Mouse (Mus musculus) midbrain, postnatal 0 days (tissue): ENCODE measurements around the gene Hsd11b2. TPM values are rescaled to one million over a fixed set of nuclear protein-coding genes. Genes with fewer than 3 reads are reported as not detected.

Experiments
- ATAC-seq: fragments of 200-750 bp; cut with Nextera tagmentation; 2 replicates; pipeline ENCODE4 v1.8.0; 2017; ENCODE audit warnings: moderate number of reproducible peaks, mild to moderate bottlenecking, moderate TSS enrichment, moderate library complexity; ENCODE audit not compliant: low FRiP score
- DNase-seq: peaks from one replicate; pipeline ENCODE4 v3.0.0-alpha.2; 2015; ENCODE audit warnings: low spot score
- H3K27ac ChIP-seq: fragments of 300-500 bp; sonication (generic); 2 replicates; pipeline ENCODE4 v1.5.1; 2014; ENCODE audit warnings: low read depth, mild to moderate bottlenecking, low read length, mixed read lengths
- H3K27me3 ChIP-seq: fragments of 300-500 bp; sonication (generic); 2 replicates; pipeline ENCODE4 v1.6.1; 2014; ENCODE audit warnings: low read length, control low read depth, mixed read lengths; ENCODE audit not compliant: insufficient read depth
- H3K36me3 ChIP-seq: fragments of 300-500 bp; sonication (generic); 2 replicates; pipeline ENCODE4 v1.6.1; 2014; ENCODE audit warnings: low read length, control low read depth, mixed read lengths; ENCODE audit not compliant: insufficient read depth
- H3K4me1 ChIP-seq: fragments of 300-500 bp; sonication (generic); 2 replicates; pipeline ENCODE4 v1.6.1; 2014; ENCODE audit warnings: mild to moderate bottlenecking, control low read depth, antibody characterized with exemption, low read length, mixed read lengths; ENCODE audit not compliant: insufficient read depth
- H3K4me2 ChIP-seq: fragments of 300-500 bp; sonication (generic); 2 replicates; pipeline ENCODE4 v1.6.1; 2014; ENCODE audit warnings: low read depth, mild to moderate bottlenecking, low read length, mixed read lengths; ENCODE audit not compliant: poor library complexity, severe bottlenecking
- H3K4me3 ChIP-seq: fragments of 300-500 bp; sonication (generic); 2 replicates; pipeline ENCODE4 v1.5.1; 2014; ENCODE audit warnings: low read depth, mild to moderate bottlenecking, low read length, moderate library complexity
- H3K9ac ChIP-seq: fragments of 300-500 bp; sonication (generic); replicated peaks from 2 replicates; pipeline ENCODE4 v1.6.1; 2014; ENCODE audit warnings: mild to moderate bottlenecking, low read length, moderate library complexity, mixed read lengths; ENCODE audit not compliant: poor library complexity, severe bottlenecking
- H3K9me3 ChIP-seq: fragments of 300-500 bp; sonication (generic); 2 replicates; pipeline ENCODE4 v1.6.1; 2016; ENCODE audit warnings: low read length, control low read depth
- CTCF ChIP-seq: IDR thresholded peaks from 2 replicates; pipeline ENCODE4 v1.5.1; 2016; ENCODE audit warnings: antibody characterized with exemption, mild to moderate bottlenecking
- WGBS: fragments of 180-500 bp; shearing (Covaris S2); extraction: QIAGEN DNeasy Blood & Tissue Kit; methylation state at CpG from one replicate; pipeline ENCODE4 v1.1.7; 2014; 5-methylcytosine and 5-hydroxymethylcytosine counted together
- polyA plus RNA-seq: library from polyadenylated mRNA; unstranded; fragments of >200 nt; fragmentation: Nextera tagmentation; extraction: Ambion mirVana; gene quantifications from 2 replicates; pipeline ENCODE4 v1.2.1, GENCODE M21; 2015
- total RNA-seq: library from RNA; depleted of rRNA; stranded (reverse); fragments of >200 nt; gene quantifications from 2 replicates; pipeline ENCODE4 v1.2.3, GENCODE M21; 2014

The Hsd11b2 gene
- total and polyA plus RNA-seq, 2 experiments from 2014 or later: 0.88 to 1.9 TPM

- DNase-seq (no peak), ATAC-seq (no peak)
- WGBS: 72% methylated on average over 12 of the region's 12 CpGs
- Histone ChIP-seq H3K27ac (no peak overlapping the region), H3K27me3 (no peaks in the 10 kb centered on the region), H3K4me3 (no peak overlapping the region), H3K9ac (no peak overlapping the region), H3K9me3 (no peaks in the 10 kb centered on the region), H3K4me1 (peaks cover 6% of the 10 kb centered on the region; the same call in 1 of the 2 replicates), H3K4me2 (no peak overlapping the region), H3K36me3 (no peaks in the 10 kb centered on the region)
- TF ChIP-seq CTCF: no peak
Measured at GRCm38 (mm10) chr8:105499787-105500186, 18.8 kb upstream of the Hsd11b2 start.

GRCm38 (mm10) chr8:105504617-105505016, 13.9 kb upstream of the Hsd11b2 start:
- Histone ChIP-seq H3K9ac (no peak overlapping the region), H3K36me3 (no peaks in the 10 kb centered on the region), H3K4me2 (no peak overlapping the region), H3K4me1 (no peaks in the 10 kb centered on the region), H3K27me3 (no peaks in the 10 kb centered on the region), H3K27ac (no peak overlapping the region), H3K9me3 (no peaks in the 10 kb centered on the region), H3K4me3 (no peak overlapping the region)
- DNase-seq (no peak), ATAC-seq (no peak)
- TF ChIP-seq CTCF: no peak
- 94% methylated on average over 3 of the region's 3 CpGs for WGBS

- Histone ChIP-seq H3K27me3 (no peaks in the 10 kb centered on the region), H3K4me2 (no peak overlapping the region), H3K4me3 (no peak overlapping the region), H3K9me3 (no peaks in the 10 kb centered on the region), H3K36me3 (no peaks in the 10 kb centered on the region), H3K27ac (no peak overlapping the region), H3K9ac (no peak overlapping the region), H3K4me1 (no peaks in the 10 kb centered on the region)
- DNase-seq (no peak), ATAC-seq (no peak)
- TF ChIP-seq CTCF: no peak
- 80% methylated on average over 6 of the region's 6 CpGs for WGBS
Measured at GRCm38 (mm10) chr8:105506977-105507376, 11.6 kb upstream of the Hsd11b2 start.

- Histone ChIP-seq H3K27ac (no peak overlapping the region), H3K9me3 (no peaks in the 10 kb centered on the region), H3K36me3 (no peaks in the 10 kb centered on the region), H3K27me3 (no peaks in the 10 kb centered on the region), H3K4me1 (no peaks in the 10 kb centered on the region), H3K4me3 (no peak overlapping the region), H3K9ac (no peak overlapping the region), H3K4me2 (no peak overlapping the region)
- no peak for TF ChIP-seq CTCF
- DNase-seq (peak; percentile 49), ATAC-seq (no peak)
- 64% methylated on average over 1 of the region's 2 CpGs for WGBS
Measured at GRCm38 (mm10) chr8:105508758-105509157, 9.8 kb upstream of the Hsd11b2 start.

GRCm38 (mm10) chr8:105509997-105510735, 8.4 kb upstream of the Hsd11b2 start:
- H3K27me3 ChIP-seq: no peaks in the 10 kb centered on the region
- no peak overlapping the region for H3K4me2 ChIP-seq
- TF ChIP-seq CTCF: no peak
- no peaks in the 10 kb centered on the region for H3K9me3 ChIP-seq
- H3K27ac ChIP-seq: no peak overlapping the region
- H3K4me1 ChIP-seq: no peaks in the 10 kb centered on the region
- no peak overlapping the region for H3K4me3 ChIP-seq
- no peaks in the 10 kb centered on the region for H3K36me3 ChIP-seq
- no peak for ATAC-seq
- no peak overlapping the region for H3K9ac ChIP-seq
- no peak for DNase-seq
- 56% methylated on average over 12 of the region's 12 CpGs for WGBS

- H3K4me2 ChIP-seq: no peak overlapping the region
- peaks cover 6% of the 10 kb centered on the region; the same call in 1 of the 2 replicates for H3K4me1 ChIP-seq
- no peak for TF ChIP-seq CTCF
- H3K9ac ChIP-seq: no peak overlapping the region
- H3K4me3 ChIP-seq: no peak overlapping the region
- no peaks in the 10 kb centered on the region for H3K9me3 ChIP-seq
- H3K36me3 ChIP-seq: no peaks in the 10 kb centered on the region
- no peak for DNase-seq
- ATAC-seq: no peak
- H3K27me3 ChIP-seq: peaks cover 16% of the 10 kb centered on the region
- 94% methylated on average over 6 of the region's 6 CpGs for WGBS
- H3K27ac ChIP-seq: no peak overlapping the region
Measured at GRCm38 (mm10) chr8:105514194-105514593, 4.4 kb upstream of the Hsd11b2 start.
